Comparison of ENCODE assay signal across 7 mouse cellular contexts in the genomic region with DNA sequence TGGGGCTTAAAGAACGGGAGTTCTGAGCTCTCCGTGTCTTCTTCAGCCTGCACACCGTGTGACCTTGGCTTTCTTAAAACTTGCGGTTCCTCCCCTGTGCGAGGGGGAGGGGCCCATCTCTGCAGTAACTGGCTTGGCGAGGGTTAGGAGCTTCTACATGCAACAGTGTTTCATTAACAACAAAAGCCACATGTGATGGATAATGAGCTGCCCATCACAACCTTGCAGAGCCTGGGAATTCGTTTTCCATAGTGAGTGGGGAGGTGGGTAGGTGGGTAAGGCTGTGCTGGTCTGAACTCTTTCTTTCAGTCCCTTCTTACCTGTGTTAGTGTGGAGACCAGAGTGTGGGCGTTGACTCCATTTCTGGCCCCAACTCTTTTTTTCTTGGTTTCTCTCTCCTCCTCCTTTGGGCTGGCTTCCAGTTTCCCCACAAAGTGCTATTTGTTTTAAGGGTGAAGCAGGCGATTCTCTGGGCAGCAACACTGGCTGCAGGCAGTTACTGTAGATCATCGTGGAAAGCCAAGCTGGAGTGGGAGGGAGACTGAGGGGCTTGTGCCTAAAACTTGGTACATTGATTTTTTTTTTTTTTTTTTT. TPM values are rescaled to one million over a fixed set of nuclear protein-coding genes. Genes with fewer than 3 reads are reported as not detected.
DNase-seq lines count a peak whose midpoint lies in the region; ATAC-seq lines count a peak whose summit lies in the region.

No protein-coding gene starts in this region.

- no peak for DNase-seq in midbrain, embryonic 10.5 days (ENCODE audit: low spot score)

- no peak overlapping the region for H3K4me3 ChIP-seq in midbrain, embryonic 12.5 days
- no peak overlapping the region for H3K4me3 ChIP-seq in midbrain, embryonic 10.5 days
- no peak overlapping the region for H3K4me3 ChIP-seq in embryonic facial prominence, embryonic 13.5 days
- H3K4me3 ChIP-seq in kidney, embryonic 15.5 days (replicated peaks), result no peak overlapping the region
- H3K4me3 ChIP-seq in midbrain, embryonic 16.5 days (ENCODE audit: low read depth, low read length), result no peak overlapping the region
- no peak overlapping the region for H3K4me3 ChIP-seq in heart, embryonic 11.5 days (ENCODE audit: low read depth, low read length)

- no peaks in the 10 kb centered on the region for H3K27me3 ChIP-seq in midbrain, embryonic 12.5 days
- no peaks in the 10 kb centered on the region for H3K27me3 ChIP-seq in midbrain, embryonic 10.5 days (ENCODE audit: low read depth, poor library complexity, severe bottlenecking)
- H3K27me3 ChIP-seq in embryonic facial prominence, embryonic 13.5 days, result no peaks in the 10 kb centered on the region
- H3K27me3 ChIP-seq in kidney, embryonic 15.5 days, result no peaks in the 10 kb centered on the region
- no peaks in the 10 kb centered on the region for H3K27me3 ChIP-seq in midbrain, embryonic 16.5 days (ENCODE audit: control insufficient read depth, insufficient read depth, low read depth, low read length)
- H3K27me3 ChIP-seq in heart, embryonic 11.5 days (ENCODE audit: control insufficient read depth, insufficient read depth, low read length), result peaks cover 27% of the 10 kb centered on the region

- no peak overlapping the region; the same call in 1 of the 2 replicates for H3K27ac ChIP-seq in midbrain, embryonic 12.5 days (replicated peaks)
- H3K27ac ChIP-seq in midbrain, embryonic 10.5 days (replicated peaks), result no peak overlapping the region
- peak overlapping the region; percentile 89 for H3K27ac ChIP-seq in embryonic facial prominence, embryonic 13.5 days
- H3K27ac ChIP-seq in kidney, embryonic 15.5 days, result peak overlapping the region; percentile 37
- H3K27ac ChIP-seq in midbrain, embryonic 16.5 days (ENCODE audit: low read length), result 0 out of 2 replicates have a peak overlapping the region, but pooled peaks have one; percentile 44
- H3K27ac ChIP-seq in heart, embryonic 11.5 days (ENCODE audit: low read depth, low read length), result no peak overlapping the region

- ATAC-seq in midbrain, embryonic 12.5 days (ENCODE audit: low FRiP score, low read depth), result peak; percentile 47; the same call in 1 of the 2 replicates
- ATAC-seq in embryonic facial prominence, embryonic 13.5 days (ENCODE audit: insufficient number of reproducible peaks, insufficient read depth, low FRiP score, low TSS enrichment, low read depth), result peak; percentile 41; the same call in 1 of the 2 replicates
- no peak for ATAC-seq in kidney, embryonic 15.5 days (replicated peaks; ENCODE audit: low FRiP score)
- peak; percentile 57 for ATAC-seq in midbrain, embryonic 16.5 days
- no peak for ATAC-seq in monocyte, adult 5-6 weeks (replicated peaks; ENCODE audit: insufficient number of reproducible peaks, low FRiP score, low TSS enrichment, poor library complexity, severe bottlenecking)
- no peak for ATAC-seq in heart, embryonic 11.5 days (replicated peaks; ENCODE audit: insufficient number of reproducible peaks, low FRiP score, low TSS enrichment)

- 71% methylated on average over 10 of the region's 10 CpGs for WGBS in midbrain, embryonic 12.5 days
- WGBS in midbrain, embryonic 10.5 days, result 80% methylated on average over 10 of the region's 10 CpGs
- WGBS in embryonic facial prominence, embryonic 13.5 days, result 35% methylated on average over 10 of the region's 10 CpGs
- WGBS in kidney, embryonic 15.5 days, result 43% methylated on average over 10 of the region's 10 CpGs
- 49% methylated on average over 10 of the region's 10 CpGs for WGBS in midbrain, embryonic 16.5 days
- 63% methylated on average over 10 of the region's 10 CpGs for WGBS in heart, embryonic 11.5 days (ENCODE audit: insufficient replicate concordance)

- H3K9me3 ChIP-seq in midbrain, embryonic 12.5 days, result no peaks in the 10 kb centered on the region
- no peaks in the 10 kb centered on the region for H3K9me3 ChIP-seq in midbrain, embryonic 10.5 days (replicated peaks)
- H3K9me3 ChIP-seq in embryonic facial prominence, embryonic 13.5 days, result no peaks in the 10 kb centered on the region
- H3K9me3 ChIP-seq in kidney, embryonic 15.5 days (replicated peaks), result no peaks in the 10 kb centered on the region
- no peaks in the 10 kb centered on the region for H3K9me3 ChIP-seq in midbrain, embryonic 16.5 days (replicated peaks; ENCODE audit: control insufficient read depth, low read length, poor library complexity, severe bottlenecking)
- H3K9me3 ChIP-seq in heart, embryonic 11.5 days (replicated peaks; ENCODE audit: control insufficient read depth, low read length), result no peaks in the 10 kb centered on the region

- no peak overlapping the region for H3K9ac ChIP-seq in midbrain, embryonic 12.5 days (replicated peaks)
- no peak overlapping the region; the same call in 1 of the 2 replicates for H3K9ac ChIP-seq in embryonic facial prominence, embryonic 13.5 days
- H3K9ac ChIP-seq in kidney, embryonic 15.5 days, result no peak overlapping the region
- no peak overlapping the region for H3K9ac ChIP-seq in midbrain, embryonic 16.5 days (ENCODE audit: low read depth, low read length)
- H3K9ac ChIP-seq in heart, embryonic 11.5 days (ENCODE audit: low read depth, low read length), result no peak overlapping the region

- H3K4me1 ChIP-seq in midbrain, embryonic 12.5 days, result peaks cover 32% of the 10 kb centered on the region
- H3K4me1 ChIP-seq in midbrain, embryonic 10.5 days, result peaks cover 26% of the 10 kb centered on the region
- peaks cover 49% of the 10 kb centered on the region for H3K4me1 ChIP-seq in embryonic facial prominence, embryonic 13.5 days
- peaks cover 66% of the 10 kb centered on the region for H3K4me1 ChIP-seq in kidney, embryonic 15.5 days
- H3K4me1 ChIP-seq in midbrain, embryonic 16.5 days (ENCODE audit: control insufficient read depth, insufficient read depth, low read length), result peaks cover 17% of the 10 kb centered on the region
- H3K4me1 ChIP-seq in heart, embryonic 11.5 days (ENCODE audit: control insufficient read depth, insufficient read depth, low read length), result peaks cover 11% of the 10 kb centered on the region

- no peak overlapping the region for H3K4me2 ChIP-seq in midbrain, embryonic 12.5 days (replicated peaks)
- H3K4me2 ChIP-seq in embryonic facial prominence, embryonic 13.5 days, result peak overlapping the region; percentile 14
- no peak overlapping the region; the same call in 1 of the 2 replicates for H3K4me2 ChIP-seq in kidney, embryonic 15.5 days
- H3K4me2 ChIP-seq in midbrain, embryonic 16.5 days (ENCODE audit: low read length), result no peak overlapping the region
- no peak overlapping the region for H3K4me2 ChIP-seq in heart, embryonic 11.5 days

- peaks cover 16% of the 10 kb centered on the region for H3K36me3 ChIP-seq in midbrain, embryonic 12.5 days
- H3K36me3 ChIP-seq in midbrain, embryonic 10.5 days, result peaks cover 37% of the 10 kb centered on the region
- H3K36me3 ChIP-seq in embryonic facial prominence, embryonic 13.5 days, result no peaks in the 10 kb centered on the region
- H3K36me3 ChIP-seq in kidney, embryonic 15.5 days, result 0 out of 2 replicates have a peak, but pooled peaks cover 3% of the 10 kb centered on the region
- no peaks in the 10 kb centered on the region for H3K36me3 ChIP-seq in midbrain, embryonic 16.5 days (ENCODE audit: control insufficient read depth, insufficient read depth, low read length)
- no peaks in the 10 kb centered on the region for H3K36me3 ChIP-seq in heart, embryonic 11.5 days (ENCODE audit: control insufficient read depth, insufficient read depth, low read length)

RNA-seq across cellular contexts. Expression of a gene that starts 15.9 kb away (rescaled TPM):
- 34.7 and 35.7 TPM in 2 replicates for polyA plus RNA-seq in midbrain, embryonic 12.5 days (2016; fragmentation: Nextera tagmentation; extraction: Ambion mirVana)
- 20.7 and 24.1 TPM in 2 replicates for polyA plus RNA-seq in midbrain, embryonic 10.5 days (2016; fragmentation: Nextera tagmentation; extraction: Ambion mirVana)
- polyA plus RNA-seq in embryonic facial prominence, embryonic 13.5 days (2015; fragmentation: Nextera tagmentation; extraction: Ambion mirVana), result 19.4 and 20.1 TPM in 2 replicates
- 30.0 and 32.2 TPM in 2 replicates for polyA plus RNA-seq in kidney, embryonic 15.5 days (2015; fragmentation: Nextera tagmentation; extraction: Ambion mirVana)
- 33.9 and 35.9 TPM in 2 replicates for polyA plus RNA-seq in midbrain, embryonic 16.5 days (2015; fragmentation: Nextera tagmentation; extraction: Ambion mirVana)
- 40.9 to 56.0 TPM (median 41.9 TPM) in 3 replicates for total RNA-seq in monocyte, adult 5-6 weeks (2017)
- 8.3 and 8.4 TPM in 2 replicates for polyA plus RNA-seq in heart, embryonic 11.5 days (2014; fragmentation: Nextera tagmentation; extraction: Ambion mirVana)

Comparison
In these comparisons a context has a peak if more than half of its experiments do, and no peak if none do; other contexts are left out.
1. H3K27ac ChIP-seq: peak in embryonic facial prominence, embryonic 13.5 days (single experiment), kidney, embryonic 15.5 days (single experiment) and midbrain, embryonic 16.5 days (single experiment); none in midbrain, embryonic 12.5 days (single experiment), midbrain, embryonic 10.5 days (single experiment) and heart, embryonic 11.5 days (single experiment).
2. ATAC-seq: peak in midbrain, embryonic 12.5 days (single experiment), embryonic facial prominence, embryonic 13.5 days (single experiment) and midbrain, embryonic 16.5 days (single experiment); none in kidney, embryonic 15.5 days (single experiment), monocyte, adult 5-6 weeks (single experiment) and heart, embryonic 11.5 days (single experiment).